ENCODE assay signal across 14 mouse cellular contexts in the genomic region with DNA sequence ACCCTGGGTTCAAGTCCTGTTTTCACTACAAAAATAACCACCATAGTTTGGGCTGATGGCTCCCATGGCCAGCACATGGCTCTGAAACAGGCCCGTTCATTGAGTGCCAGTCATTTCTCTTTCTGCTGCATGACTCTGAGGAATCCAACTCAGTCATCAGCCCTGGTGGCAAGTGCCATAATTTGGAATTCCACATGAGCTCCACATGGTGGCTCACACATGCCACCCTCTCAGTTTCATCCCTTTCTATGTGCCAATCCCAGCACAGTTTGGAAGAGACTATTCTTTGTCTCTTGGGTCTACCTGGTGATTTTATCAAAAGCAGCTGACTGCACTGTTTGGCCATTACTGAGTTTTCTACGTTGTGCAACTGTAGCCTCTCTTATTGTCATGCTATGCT.
"Had no signal": no experiment of that assay in that cellular context is flagged by ENCODE, and none has a peak within 500 bp of the region (broad histone marks: within the 10 kb centered on the region; RNA-seq: fewer than 3 reads in every experiment).

No protein-coding gene starts in this region.

- DNase-seq: kidney, adult 8-10 months; kidney, postnatal 36 days; liver; lung, adult 18-20 months; lung, postnatal 36 days; thymus, adult 2 months; thymus, postnatal 25 days had no signal

- H3K4me3 ChIP-seq: left cerebral cortex, adult 2 months; limb, embryonic 12.5 days; midbrain, embryonic 13.5 days; myocyte; neural tube, embryonic 12.5 days had no signal

- H3K36me3 ChIP-seq: limb, embryonic 12.5 days; midbrain, embryonic 13.5 days; neural tube, embryonic 12.5 days had no signal

- H3K9ac ChIP-seq: limb, embryonic 12.5 days; liver, embryonic 14.5 days; midbrain, embryonic 13.5 days; neural tube, embryonic 12.5 days had no signal

- H3K27ac ChIP-seq: kidney, postnatal 0 days; left cerebral cortex, adult 2 months; limb, embryonic 12.5 days; liver, embryonic 14.5 days; midbrain, embryonic 13.5 days; neural tube, embryonic 12.5 days had no signal

- H3K4me2 ChIP-seq: limb, embryonic 12.5 days; midbrain, embryonic 13.5 days; neural tube, embryonic 12.5 days had no signal

- H3K27me3 ChIP-seq: limb, embryonic 12.5 days; midbrain, embryonic 13.5 days; neural tube, embryonic 12.5 days had no signal

- H3K9me3 ChIP-seq: limb, embryonic 12.5 days; midbrain, embryonic 13.5 days; neural tube, embryonic 12.5 days had no signal

- H3K4me1 ChIP-seq: limb, embryonic 12.5 days; midbrain, embryonic 13.5 days; neural tube, embryonic 12.5 days had no signal

- ATAC-seq: midbrain, embryonic 13.5 days had no signal
